Mouse (Mus musculus) brain, embryonic 14.5 days (tissue): ENCODE data around the gene Ahsa1. TPM values are rescaled to one million over a fixed set of nuclear protein-coding genes. Genes with fewer than 3 reads are reported as not detected.
"Not testable (repeated sequence)": the region's sequence is repeated elsewhere in the genome, so short reads cannot be mapped to it uniquely, and the experiment has no call there.

Source experiments
- DNase-seq: peaks from one replicate; pipeline ENCODE4 v3.0.0-alpha.2; 2011; ENCODE audit warnings: low read depth
- CTCF ChIP-seq: fragments of 200-500 bp; IDR thresholded peaks from 2 replicates; pipeline ENCODE4 v1.5.1; 2012; ENCODE audit warnings: inconsistent platforms, mild to moderate bottlenecking, moderate library complexity, borderline replicate concordance; ENCODE audit not compliant: insufficient read depth, insufficient read length; ENCODE audit errors: extremely low read depth
- POLR2A ChIP-seq: fragments of 200-500 bp; IDR thresholded peaks from 2 replicates; pipeline ENCODE4 v1.6.1; 2012; ENCODE audit warnings: mild to moderate bottlenecking, inconsistent platforms, borderline replicate concordance; ENCODE audit not compliant: poor library complexity, insufficient read depth, insufficient read length, severe bottlenecking; ENCODE audit errors: extremely low read depth
- polyA plus RNA-seq: library from polyadenylated mRNA; depleted of rRNA; stranded (reverse); fragments of >200 nt; gene quantifications from 2 replicates; pipeline ENCODE4 v1.2.3, GENCODE M21; 2012; rRNA removed

The Ahsa1 gene
- polyA plus RNA-seq, 1 experiment, result 160 TPM

- DNase-seq, result no peak
- TF ChIP-seq CTCF (no peak), POLR2A (no peak)
These were observed 22.8 kb downstream of the Ahsa1 start for GRCm38 (mm10) chr12:87289100-87289499.

- TF ChIP-seq CTCF (no peak), POLR2A (no peak)
These were observed 27.7 kb downstream of the Ahsa1 start for GRCm38 (mm10) chr12:87293934-87294333.

GRCm38 (mm10) chr12:87299037-87299656 lies 32.9 kb downstream of the Ahsa1 start:
- TF ChIP-seq CTCF (no peak), POLR2A (no peak)

More at GRCm38 (mm10) chr12:87293934-87294333, 27.7 kb downstream of the Ahsa1 start:
- no peak for DNase-seq

GRCm38 (mm10) chr12:87299657-87300440 lies 33.6 kb downstream of the Ahsa1 start, which contains the start of gene Ism2:
Gene Ism2, minus strand, starts transcription at chr12:87299705.
- TF ChIP-seq POLR2A (no peak), CTCF (no peak)
- DNase-seq, result peak; percentile 49

More at GRCm38 (mm10) chr12:87299037-87299656, 32.9 kb downstream of the Ahsa1 start:
- peak; percentile 14 for DNase-seq

- no peak for TF ChIP-seq CTCF
- TF ChIP-seq POLR2A, result no peak
- DNase-seq, result no peak
These were observed 34.1 kb downstream of the Ahsa1 start for GRCm38 (mm10) chr12:87300441-87300690.

- no peak for TF ChIP-seq POLR2A
- TF ChIP-seq CTCF, result no peak
- no peak for DNase-seq
These were observed 34.9 kb downstream of the Ahsa1 start for GRCm38 (mm10) chr12:87301189-87301588.

- TF ChIP-seq CTCF (no peak), POLR2A (no peak)
- peak; percentile 76 for DNase-seq
These were observed 39.7 kb downstream of the Ahsa1 start for GRCm38 (mm10) chr12:87305767-87306583.

GRCm38 (mm10) chr12:87306584-87306844 lies 40.2 kb downstream of the Ahsa1 start:
- not testable (repeated sequence) for DNase-seq

GRCm38 (mm10) chr12:87313098-87313497 lies 46.8 kb downstream of the Ahsa1 start:
- TF ChIP-seq POLR2A, result no peak
- no peak for TF ChIP-seq CTCF

GRCm38 (mm10) chr12:87317951-87318350 lies 51.7 kb downstream of the Ahsa1 start:
- TF ChIP-seq CTCF, result no peak
- no peak for TF ChIP-seq POLR2A
- no peak for DNase-seq

More at GRCm38 (mm10) chr12:87313098-87313497, 46.8 kb downstream of the Ahsa1 start:
- DNase-seq, result no peak

- TF ChIP-seq CTCF (no peak), POLR2A (no peak)
- DNase-seq, result no peak
These were observed 53.0 kb downstream of the Ahsa1 start for GRCm38 (mm10) chr12:87319229-87319628.

Other genes with a start within 250 kb of the Ahsa1 start
- gene Tmem63c, start 245.1 kb upstream of the Ahsa1 start, polyA plus RNA-seq, result 18.1 and 19.6 TPM in 2 replicates
- gene Ngb, start 163.9 kb upstream of the Ahsa1 start, polyA plus RNA-seq, result 1.9 and 2.5 TPM in 2 replicates
- 57.3 and 58.2 TPM in 2 replicates for gene Gstz1, start 119.3 kb upstream of the Ahsa1 start, polyA plus RNA-seq
- 19.2 and 19.3 TPM in 2 replicates for gene Pomt2, start 118.5 kb upstream of the Ahsa1 start, polyA plus RNA-seq
- gene Samd15, start 66.8 kb upstream of the Ahsa1 start, polyA plus RNA-seq, result 0.83 and 1.5 TPM in 2 replicates
- 11.7 and 13.9 TPM in 2 replicates for gene Tmed8, start 66.0 kb upstream of the Ahsa1 start, polyA plus RNA-seq
- 3.1 and 4.4 TPM in 2 replicates for gene Noxred1, start 27.7 kb upstream of the Ahsa1 start, polyA plus RNA-seq
- gene Vipas39, start 223 bp upstream of the Ahsa1 start, polyA plus RNA-seq, result 64.5 and 72.3 TPM in 2 replicates
- 0.96 and 1.4 TPM in 2 replicates for gene Ism2, start 33.2 kb downstream of the Ahsa1 start, polyA plus RNA-seq
- gene Sptlc2, start 121.9 kb downstream of the Ahsa1 start, polyA plus RNA-seq, result 24.6 and 31.0 TPM in 2 replicates
- 65.2 and 89.2 TPM in 2 replicates for gene Slirp, start 177.4 kb downstream of the Ahsa1 start, polyA plus RNA-seq
- gene Alkbh1, start 177.5 kb downstream of the Ahsa1 start, polyA plus RNA-seq, result 30.0 and 32.2 TPM in 2 replicates
- gene Snw1, start 205.8 kb downstream of the Ahsa1 start, polyA plus RNA-seq, result 41.8 and 45.4 TPM in 2 replicates
- gene Gm5788, start 228.2 kb downstream of the Ahsa1 start, polyA plus RNA-seq, result not detected in 2 replicates
- gene Gm8300, start 247.8 kb downstream of the Ahsa1 start, polyA plus RNA-seq, result not detected in 2 replicates